Mouse (Mus musculus) C2C12 (cell line): ENCODE measurements around the gene Gtf2e1. TPM values are rescaled to one million over a fixed set of nuclear protein-coding genes. Genes with fewer than 3 reads are reported as not detected.

Experiments used
- H3K27me3 ChIP-seq: one replicate; pipeline ENCODE4 v1.6.1; 2011; ENCODE audit not compliant: control insufficient read depth, insufficient read depth, insufficient read length
- H3K36me3 ChIP-seq: one replicate; pipeline ENCODE4 v1.6.1; 2011; ENCODE audit not compliant: control insufficient read depth, insufficient read depth
- H3K4me3 ChIP-seq: one replicate; pipeline ENCODE4 v1.5.1; 2011; ENCODE audit warnings: mild to moderate bottlenecking, control low read depth; ENCODE audit not compliant: poor library complexity, insufficient read depth, severe bottlenecking
- H3K79me2 ChIP-seq: one replicate; pipeline ENCODE4 v1.6.1; 2011; ENCODE audit not compliant: control insufficient read depth, insufficient read depth
- H3K79me3 ChIP-seq: one replicate; pipeline ENCODE4 v1.6.1; 2011; ENCODE audit warnings: low read depth, control low read depth
- H3ac ChIP-seq: one replicate; pipeline ENCODE3; 2011; ENCODE audit warnings: low read depth; ENCODE audit not compliant: control insufficient read depth, insufficient read length
- CEBPB ChIP-seq: IDR thresholded peaks from one replicate; pipeline ENCODE4 v1.6.1; 2011; ENCODE audit warnings: low read depth, mild to moderate bottlenecking, control low read depth, moderate library complexity
- CTCF ChIP-seq: IDR thresholded peaks from one replicate; pipeline ENCODE4 v1.5.1; 2011; ENCODE audit not compliant: control insufficient read depth, insufficient read depth, insufficient read length
- FOSL1 ChIP-seq: IDR thresholded peaks from one replicate; pipeline ENCODE4 v1.8.0; 2011; ENCODE audit warnings: mild to moderate bottlenecking, low read length; ENCODE audit not compliant: poor library complexity, insufficient read depth, severe bottlenecking
- MAX ChIP-seq: IDR thresholded peaks from one replicate; pipeline ENCODE4 v1.6.1; 2011; ENCODE audit warnings: mild to moderate bottlenecking, control low read depth
- MYOD1 ChIP-seq: IDR thresholded peaks from one replicate; pipeline ENCODE4 v1.6.1; 2011; ENCODE audit warnings: low read depth; ENCODE audit not compliant: control insufficient read depth, insufficient read length
- MYOG ChIP-seq: IDR thresholded peaks from one replicate; pipeline ENCODE4 v1.6.1; 2011; ENCODE audit not compliant: control insufficient read depth, insufficient read length; ENCODE audit errors: extremely low read depth
- USF1 ChIP-seq: IDR thresholded peaks from one replicate; pipeline ENCODE4 v1.6.1; 2011; ENCODE audit warnings: low read depth, mild to moderate bottlenecking, control low read depth, moderate library complexity
- polyA plus RNA-seq: library from polyadenylated mRNA; unstranded; fragments of >200 nt; fragmentation: generic; extraction: Trizol; gene quantifications from one replicate; pipeline ENCODE4 v1.2.1, GENCODE M21; 2012; ENCODE audit warnings: missing spikeins

Gene Gtf2e1
- polyA plus RNA-seq, 1 experiment: 10.2 TPM

- no peak overlapping the region for H3K4me3 ChIP-seq
- H3K36me3 ChIP-seq: no peaks in the 10 kb centered on the region
- H3K79me2 ChIP-seq: no peaks in the 10 kb centered on the region
- peaks cover 4% of the 10 kb centered on the region for H3K27me3 ChIP-seq
- TF ChIP-seq MYOD1 (no peak), MAX (no peak), MYOG (no peak), FOSL1 (no peak), CEBPB (no peak), USF1 (no peak), CTCF (no peak)
- no peak overlapping the region for H3ac ChIP-seq
- H3K79me3 ChIP-seq: no peaks in the 10 kb centered on the region
These were observed 75.6 kb downstream of the Gtf2e1 start for GRCm38 (mm10) chr16:37463981-37464380.

GRCm38 (mm10) chr16:37462886-37463285, 76.7 kb downstream of the Gtf2e1 start:
- no peaks in the 10 kb centered on the region for H3K36me3 ChIP-seq
- H3K27me3 ChIP-seq: peaks cover 4% of the 10 kb centered on the region
- no peaks in the 10 kb centered on the region for H3K79me3 ChIP-seq
- no peak overlapping the region for H3K4me3 ChIP-seq
- TF ChIP-seq CTCF (no peak), USF1 (no peak), MYOD1 (no peak), CEBPB (no peak)
- H3ac ChIP-seq: no peak overlapping the region
- no peaks in the 10 kb centered on the region for H3K79me2 ChIP-seq

GRCm38 (mm10) chr16:37461601-37462000, 78.0 kb downstream of the Gtf2e1 start:
- no peak overlapping the region for H3K4me3 ChIP-seq
- H3K79me3 ChIP-seq: no peaks in the 10 kb centered on the region
- H3K79me2 ChIP-seq: no peaks in the 10 kb centered on the region
- TF ChIP-seq CTCF: no peak
- TF ChIP-seq MYOG: no peak
- no peak for TF ChIP-seq FOSL1
- TF ChIP-seq MYOD1: no peak
- TF ChIP-seq USF1: no peak
- TF ChIP-seq CEBPB: no peak
- no peak for TF ChIP-seq MAX
- H3K36me3 ChIP-seq: no peaks in the 10 kb centered on the region
- H3K27me3 ChIP-seq: peaks cover 4% of the 10 kb centered on the region
- no peak overlapping the region for H3ac ChIP-seq

Other genes with a start within 250 kb of the Gtf2e1 start
- gene Stxbp5l, start 154.8 kb downstream of the Gtf2e1 start, polyA plus RNA-seq: not detected
- gene Rabl3, start 96 bp upstream of the Gtf2e1 start, polyA plus RNA-seq: 8.4 TPM
- gene Hgd, start 40.4 kb upstream of the Gtf2e1 start, polyA plus RNA-seq: 0.02 TPM
- gene Ndufb4, start 114.7 kb upstream of the Gtf2e1 start, polyA plus RNA-seq: 68.5 TPM
- 153 TPM for gene Fstl1, start 237.1 kb upstream of the Gtf2e1 start, polyA plus RNA-seq